Mouse (Mus musculus): ENCODE data around the gene Sult6b2. TPM values are rescaled to one million over a fixed set of nuclear protein-coding genes. Genes with fewer than 3 reads are reported as not detected.

The Sult6b2 gene
- not detected in 2 replicates for total RNA-seq (2014; fragmentation: Nextera tagmentation)
- not detected in 2 replicates for total RNA-seq (2017)

DNA sequence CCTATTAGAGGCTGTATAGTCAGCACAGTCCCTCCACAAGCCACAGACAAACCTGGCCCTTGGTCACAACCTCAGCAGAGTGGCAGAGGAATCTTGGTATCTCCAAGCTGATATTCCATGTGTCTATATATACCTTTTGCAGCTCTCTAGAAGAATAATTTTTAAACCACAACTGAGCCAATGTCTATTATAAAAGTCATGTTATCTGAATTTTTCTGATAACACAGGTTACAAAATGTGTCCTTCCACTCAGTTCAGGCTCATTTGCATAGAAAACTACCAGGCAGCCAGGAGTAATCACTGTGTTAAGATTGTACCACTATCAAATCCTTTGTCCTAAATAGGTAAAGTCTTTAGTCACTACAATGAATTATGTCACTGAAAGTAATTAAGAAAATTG is at the start of gene Sult6b2:
Sult6b2 (minus strand) TSS at position 101 of the 400 bp plus-strand sequence.
- no peak for ATAC-seq (replicated peaks; ENCODE audit: poor library complexity, severe bottlenecking)

DNA sequence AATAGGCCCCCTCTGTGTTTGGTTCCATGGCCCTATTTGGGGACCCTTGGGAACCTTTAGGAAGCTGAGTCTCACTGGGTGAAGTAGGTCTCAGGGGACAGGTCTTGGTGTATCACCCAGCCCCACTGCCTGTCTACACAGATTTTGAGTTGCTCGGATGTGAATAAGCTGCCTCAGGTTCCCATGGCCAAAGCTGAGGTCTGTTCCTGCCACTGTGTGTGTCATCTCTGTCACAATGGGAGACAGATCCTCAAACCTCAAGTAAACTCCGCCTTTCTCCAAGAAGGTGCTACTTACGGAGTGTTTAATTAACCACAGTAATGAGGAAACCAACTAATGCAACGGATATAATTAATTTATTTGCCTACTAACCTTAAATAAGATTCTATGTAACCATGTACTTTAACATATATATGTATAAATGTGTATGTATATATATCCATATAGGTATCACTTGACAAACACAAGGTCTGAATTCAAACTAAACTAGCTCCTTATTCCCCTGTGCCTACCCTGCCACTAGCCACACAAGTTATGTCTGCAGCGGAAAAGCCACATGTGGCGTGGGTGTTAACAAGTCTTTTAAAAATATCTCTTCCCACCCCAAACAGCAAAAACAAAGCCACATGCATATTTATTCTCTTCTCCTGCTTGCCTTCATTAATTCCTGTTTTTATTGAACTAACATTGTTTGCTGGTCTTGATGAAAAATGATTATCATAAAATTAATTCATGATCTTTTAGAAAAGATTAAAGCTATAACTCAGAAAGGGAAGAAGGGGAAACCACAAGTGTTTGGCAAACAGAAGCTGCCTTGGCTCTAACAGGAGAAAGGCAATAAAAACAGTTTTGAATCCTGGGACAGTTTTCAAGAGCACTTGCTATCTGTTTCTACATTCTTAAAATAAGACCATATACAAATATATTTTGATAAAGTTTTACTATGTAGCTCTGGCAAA is 48.4 kb upstream of the Sult6b2 start:
- ATAC-seq (replicated peaks; ENCODE audit: poor library complexity, severe bottlenecking), result peak; percentile 77

DNA sequence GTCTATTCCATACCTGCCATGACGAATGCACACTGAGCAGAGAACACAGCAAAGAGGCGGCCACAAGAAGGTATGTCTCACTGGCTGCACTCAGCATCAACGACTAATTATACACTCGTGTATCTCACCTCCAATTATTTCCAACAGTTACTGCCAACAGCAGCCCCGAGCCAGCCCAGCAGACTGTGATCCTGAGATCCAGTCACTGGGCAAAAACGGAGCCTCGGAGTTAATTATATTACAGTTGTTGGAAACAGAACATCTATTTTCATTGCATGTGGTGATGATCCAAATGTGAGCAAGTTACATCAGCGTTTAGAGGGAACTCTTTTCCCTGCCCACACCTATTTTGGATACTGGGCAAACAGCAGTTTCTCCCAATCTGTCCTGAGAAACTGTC is 46.1 kb upstream of the Sult6b2 start:
- no peak for ATAC-seq (replicated peaks; ENCODE audit: poor library complexity, severe bottlenecking)

DNA sequence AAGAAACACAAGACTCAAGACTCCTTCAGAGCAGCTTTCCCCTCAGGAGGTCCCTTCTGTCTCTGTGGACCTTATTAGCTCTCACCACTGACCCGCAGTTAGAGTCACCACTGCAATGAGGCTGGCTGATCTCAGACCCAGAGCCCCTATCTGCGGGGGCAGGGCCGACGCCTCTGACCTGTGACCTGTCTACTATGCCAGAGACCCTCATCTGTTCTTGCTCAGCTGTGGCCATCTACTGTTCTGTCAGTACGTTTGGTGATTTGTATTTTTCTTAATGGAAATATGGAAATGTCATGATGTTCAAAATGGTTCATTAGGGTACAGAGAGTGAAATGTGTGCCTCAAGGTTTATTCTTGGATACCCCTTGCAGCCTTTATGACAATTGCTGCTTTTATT is 45.0 kb upstream of the Sult6b2 start:
- ATAC-seq (replicated peaks; ENCODE audit: poor library complexity, severe bottlenecking), result no peak

DNA sequence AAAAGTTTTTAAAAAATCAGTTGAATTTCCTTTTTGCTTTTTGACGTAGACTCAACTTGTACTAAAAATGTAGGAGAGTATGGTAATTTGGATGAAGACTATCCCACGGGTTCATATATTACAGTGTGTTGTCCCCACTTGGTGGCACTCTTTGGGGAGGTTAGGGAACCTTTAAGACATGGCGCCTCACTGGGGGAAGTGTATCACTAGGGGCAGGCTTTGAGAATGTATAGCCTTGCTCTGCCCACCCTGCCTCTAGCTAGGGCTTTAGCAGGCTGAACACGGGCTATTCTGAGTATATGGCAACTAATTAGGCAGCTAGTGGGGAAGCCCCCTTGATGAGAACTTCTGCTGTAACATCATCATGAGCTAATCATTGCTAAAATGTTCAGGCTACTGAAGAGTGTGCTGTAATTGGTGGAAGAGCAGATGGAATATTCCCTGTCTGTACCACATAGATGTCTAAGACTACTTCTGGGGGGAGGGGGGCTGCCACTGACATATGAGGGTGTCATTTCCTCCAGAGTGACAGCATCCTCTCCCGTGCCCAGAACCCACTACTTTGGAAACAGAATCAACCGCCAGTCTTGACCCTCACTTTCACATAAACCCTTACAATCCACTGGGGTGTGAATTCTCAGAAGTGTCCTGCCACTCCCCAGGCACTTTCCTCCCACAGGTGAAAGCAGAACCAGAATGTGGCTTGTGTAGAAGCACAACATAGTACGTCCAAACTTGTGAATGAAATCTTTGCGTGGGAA is 43.8 kb upstream of the Sult6b2 start:
- 0 out of 2 replicates have a peak, but pooled peaks have one; percentile 21 for ATAC-seq (replicated peaks; ENCODE audit: poor library complexity, severe bottlenecking)

DNA sequence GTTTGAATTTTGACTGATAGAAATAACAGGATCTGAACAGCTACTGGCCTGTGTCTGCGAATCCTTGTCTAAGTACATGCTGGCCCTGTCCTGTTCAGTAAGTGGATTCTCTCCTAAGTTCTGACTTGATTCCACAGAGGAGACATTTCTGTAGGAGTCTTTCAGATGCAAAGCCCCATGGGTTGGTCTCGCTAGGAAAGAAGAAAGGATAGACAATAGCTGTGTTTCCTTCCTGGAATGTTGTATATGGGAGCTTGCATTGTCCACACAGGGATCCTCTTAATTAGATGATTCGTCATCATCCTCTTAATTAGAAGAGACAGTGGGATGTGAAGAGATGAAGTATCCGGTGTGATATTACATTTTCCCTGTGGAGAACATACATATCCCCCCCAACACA is 42.6 kb upstream of the Sult6b2 start:
- ATAC-seq (replicated peaks; ENCODE audit: poor library complexity, severe bottlenecking), result no peak

DNA sequence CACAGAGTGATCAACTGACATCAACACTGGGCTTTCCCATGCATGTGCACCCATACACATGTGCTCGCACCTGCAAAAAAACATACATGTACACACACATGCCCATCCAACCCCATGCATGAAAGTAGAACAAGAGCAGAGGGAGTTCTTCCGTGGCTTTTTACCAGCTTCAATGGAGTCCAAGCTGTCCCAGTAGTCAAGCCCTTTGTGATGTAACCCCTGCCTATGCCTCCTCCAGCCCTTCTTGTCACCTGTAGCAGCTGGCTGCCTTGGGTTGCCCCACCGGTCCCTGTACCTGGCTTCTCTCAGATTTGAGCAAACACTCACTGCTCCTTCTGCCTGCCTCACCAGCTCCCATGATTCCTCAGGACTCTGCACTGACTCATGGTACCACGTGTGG is 40.8 kb upstream of the Sult6b2 start:
- no peak for ATAC-seq (replicated peaks; ENCODE audit: poor library complexity, severe bottlenecking)

DNA sequence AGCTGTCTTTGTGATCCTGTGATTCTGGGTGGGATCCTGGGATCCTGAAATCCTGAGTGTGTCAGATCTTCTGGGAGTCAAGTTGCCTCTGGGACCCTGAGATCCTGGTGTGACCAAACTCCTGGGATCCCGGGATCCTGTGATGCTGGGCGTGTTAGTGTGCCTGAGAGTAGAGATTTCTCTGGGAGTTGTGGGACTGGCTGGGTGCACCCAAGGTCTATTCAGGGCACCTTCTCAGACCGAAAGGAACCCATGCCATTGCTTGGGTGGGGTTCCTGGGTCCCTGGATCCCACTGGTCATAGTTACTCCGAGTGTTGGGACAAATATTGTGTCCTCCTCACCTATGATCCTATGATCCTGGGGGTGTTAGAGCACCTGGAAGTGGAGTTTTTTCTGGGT is 39.8 kb upstream of the Sult6b2 start:
- no peak for ATAC-seq (replicated peaks; ENCODE audit: poor library complexity, severe bottlenecking)

DNA sequence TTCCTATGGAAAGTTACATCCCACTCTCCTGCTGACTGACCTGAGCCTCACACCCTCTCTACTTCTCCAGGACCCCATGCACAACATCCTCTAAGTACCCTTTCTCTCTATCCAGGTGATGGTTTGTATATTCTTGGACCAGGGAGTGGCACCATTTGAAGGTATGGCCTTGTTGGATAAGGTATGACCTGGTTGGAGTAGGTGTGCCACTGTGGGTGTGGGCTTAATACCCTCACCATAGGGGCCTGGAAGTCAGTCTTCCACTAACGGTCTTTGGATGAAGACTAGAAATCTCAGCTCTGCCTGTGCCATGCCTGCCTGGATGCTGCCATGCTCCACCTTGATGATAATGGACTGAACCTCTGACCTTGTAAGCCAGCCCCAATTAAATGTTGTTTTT is 34.2 kb upstream of the Sult6b2 start:
- no peak for ATAC-seq (replicated peaks; ENCODE audit: poor library complexity, severe bottlenecking)

DNA sequence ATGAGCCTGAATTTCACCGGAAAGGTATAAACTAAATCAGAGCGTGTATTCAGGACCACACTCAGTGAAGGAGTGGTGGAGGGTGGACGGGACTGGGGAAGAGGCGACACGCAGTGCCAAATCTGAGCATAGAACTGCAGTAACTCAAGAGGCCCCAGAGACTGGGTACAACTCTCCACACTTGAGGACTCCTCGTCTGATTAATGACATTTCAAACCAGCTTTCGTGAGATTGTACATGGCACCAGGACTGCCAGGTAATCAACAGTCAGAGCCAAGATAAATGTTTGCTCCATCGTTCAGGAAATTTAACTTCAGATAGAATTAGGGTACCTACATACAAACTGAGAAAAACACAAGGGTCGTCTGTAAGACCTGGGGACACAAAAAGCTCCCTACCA is 33.0 kb upstream of the Sult6b2 start:
- no peak for ATAC-seq (replicated peaks; ENCODE audit: poor library complexity, severe bottlenecking)

DNA sequence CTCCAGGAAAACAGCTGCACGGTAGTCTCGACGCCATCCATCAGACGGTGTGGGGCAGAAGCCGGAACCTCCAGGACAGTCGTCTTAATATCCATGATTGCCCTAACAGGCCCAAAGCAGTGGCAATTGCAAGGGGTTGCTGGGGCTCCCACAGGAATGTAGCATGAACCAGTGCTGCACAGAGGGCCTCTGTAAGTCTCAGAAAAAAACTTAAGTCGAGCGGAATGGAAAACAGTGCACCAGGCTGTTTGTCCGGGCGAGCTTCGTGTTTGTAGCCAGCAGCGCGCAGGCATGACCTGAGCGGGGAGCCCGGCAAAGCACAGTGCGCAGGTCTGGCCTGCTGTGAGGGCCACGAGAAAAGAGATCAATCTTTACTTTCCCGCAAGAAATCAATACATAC is 31.4 kb upstream of the Sult6b2 start:
- ATAC-seq (replicated peaks; ENCODE audit: poor library complexity, severe bottlenecking), result no peak

DNA sequence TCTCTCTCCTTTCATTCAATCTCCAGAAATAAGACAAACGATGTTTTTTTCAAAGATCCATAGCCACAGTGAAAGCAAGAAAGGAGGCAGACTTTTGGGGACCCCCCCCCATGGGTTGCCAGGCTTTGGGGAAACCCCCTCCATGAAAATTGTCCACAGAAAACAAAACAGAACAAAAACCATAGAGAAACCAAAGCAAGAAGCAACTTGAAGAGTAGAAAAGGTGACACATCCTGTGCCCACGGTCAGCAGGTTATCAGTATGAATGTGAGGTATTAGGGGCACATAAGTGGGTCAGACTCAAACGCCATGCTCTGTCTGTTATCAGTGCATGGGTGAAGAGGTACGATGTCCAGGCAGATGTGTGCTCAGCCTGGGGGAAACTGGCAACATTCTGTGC is 30.6 kb upstream of the Sult6b2 start:
- ATAC-seq (replicated peaks; ENCODE audit: poor library complexity, severe bottlenecking), result no peak

DNA sequence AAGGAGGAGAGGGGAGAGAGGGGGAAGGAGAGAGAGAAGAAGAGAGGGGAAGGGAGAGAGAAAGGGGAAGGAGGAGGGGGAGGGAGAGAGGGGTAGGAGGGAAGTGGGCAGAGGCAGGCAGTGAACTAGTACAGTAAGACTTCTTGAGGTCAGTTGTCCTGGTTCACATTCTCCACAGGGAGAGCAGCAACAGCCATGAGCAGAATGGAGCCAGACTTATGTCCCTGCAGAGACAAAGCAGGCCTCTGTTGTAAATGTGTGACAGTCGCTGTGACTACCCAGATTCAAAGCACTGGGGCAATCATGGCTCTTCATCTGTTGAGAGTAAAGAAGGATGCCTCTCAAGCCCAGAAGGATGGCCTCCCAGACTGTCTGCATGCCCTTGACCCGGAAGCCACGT is 27.4 kb upstream of the Sult6b2 start:
- peak; percentile 71 for ATAC-seq (replicated peaks; ENCODE audit: poor library complexity, severe bottlenecking)

DNA sequence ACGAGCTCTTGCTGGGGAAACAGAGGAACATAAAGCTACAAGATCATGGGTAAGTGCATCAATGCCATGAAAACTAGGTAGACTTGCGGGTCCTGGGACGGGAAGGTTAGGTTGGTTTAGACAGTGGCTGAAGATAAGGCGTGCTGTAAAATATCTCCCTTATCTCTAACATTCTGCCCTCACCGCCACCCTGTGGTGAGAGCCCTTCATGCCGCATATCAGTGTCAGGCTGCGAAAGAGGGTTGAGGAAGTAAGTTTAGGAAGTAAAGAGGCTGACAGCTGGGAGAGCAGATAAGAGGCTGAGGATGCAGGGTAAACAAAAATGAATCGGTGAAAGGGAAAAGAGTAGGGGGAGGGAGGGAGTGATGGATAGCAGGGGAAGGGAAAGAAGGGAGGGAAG is 26.9 kb upstream of the Sult6b2 start:
- ATAC-seq (replicated peaks; ENCODE audit: poor library complexity, severe bottlenecking), result peak; percentile 96

DNA sequence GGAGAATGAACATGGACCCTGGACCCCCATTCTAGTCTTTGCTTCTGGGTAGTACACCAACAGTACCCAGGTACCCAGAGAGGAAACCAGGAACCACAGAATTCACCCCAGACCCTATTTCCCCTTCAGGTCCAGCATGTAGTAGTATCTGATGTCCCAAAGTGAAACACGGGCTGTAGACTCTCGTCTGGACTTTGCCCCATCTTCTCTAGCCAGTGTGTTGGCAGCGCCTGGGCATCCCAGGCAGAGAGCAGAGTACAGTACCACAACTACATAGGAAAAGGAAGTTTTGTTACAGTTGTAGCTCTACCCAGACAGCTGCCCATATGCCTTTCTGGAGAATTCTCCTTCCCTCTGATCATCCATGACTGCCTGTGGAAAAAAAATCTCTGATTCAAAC is 25.9 kb upstream of the Sult6b2 start:
- no peak for ATAC-seq (replicated peaks; ENCODE audit: poor library complexity, severe bottlenecking)

DNA sequence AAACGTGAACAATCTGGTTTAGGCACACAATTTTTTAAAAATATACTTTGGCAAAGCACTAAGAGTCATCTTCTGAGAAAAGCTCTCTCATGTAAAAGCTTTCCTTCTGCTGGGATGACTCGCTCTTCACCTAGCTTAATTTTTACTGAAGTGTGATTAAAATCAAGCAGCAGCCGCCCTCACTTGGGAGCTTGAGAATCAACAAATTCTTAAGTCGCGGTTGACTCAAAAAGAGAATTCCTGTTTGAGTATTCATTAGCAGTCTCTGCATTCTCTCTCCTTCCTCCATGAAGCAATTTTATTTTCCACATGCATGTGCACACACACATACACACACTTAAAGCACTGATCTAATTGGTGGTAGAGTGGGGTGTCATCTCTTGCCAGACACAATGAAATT is 21.1 kb upstream of the Sult6b2 start:
- no peak for ATAC-seq (replicated peaks; ENCODE audit: poor library complexity, severe bottlenecking)

DNA sequence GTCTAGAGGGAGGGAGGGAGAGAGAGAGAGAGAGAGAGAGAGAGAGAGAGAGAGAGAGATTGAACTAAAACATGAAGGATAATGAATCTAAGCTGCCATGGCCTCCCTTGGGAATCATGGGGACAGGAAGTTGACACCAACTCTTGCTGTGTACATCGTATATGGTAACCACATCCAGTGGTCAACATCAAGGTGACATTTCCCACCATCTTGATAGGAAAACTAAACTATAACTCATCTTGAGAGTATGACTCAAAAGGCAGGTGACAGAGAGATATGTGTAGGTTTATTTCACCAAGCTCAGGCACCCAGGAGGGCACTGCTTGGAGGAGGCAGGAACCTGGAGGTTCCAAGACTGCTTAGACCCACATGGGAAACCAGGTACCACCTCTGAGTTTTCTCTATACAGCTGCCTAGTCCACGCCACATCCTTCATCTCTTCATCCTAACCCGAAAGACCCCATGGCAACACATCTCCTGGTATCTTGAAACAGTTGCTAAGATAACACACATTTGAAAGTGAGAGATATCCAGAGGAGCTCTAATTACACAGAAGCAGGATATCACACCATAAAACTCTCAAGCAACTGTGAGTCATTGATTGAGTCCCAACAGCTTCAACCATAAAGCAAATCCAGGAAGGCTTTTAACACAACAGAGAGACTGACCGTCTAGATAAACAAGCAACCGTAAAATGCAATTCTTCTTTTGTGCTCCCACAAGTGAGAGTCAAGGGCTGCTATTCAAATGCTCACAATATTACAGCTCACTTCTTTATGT is 18.9 kb upstream of the Sult6b2 start:
- no peak for ATAC-seq (replicated peaks; ENCODE audit: poor library complexity, severe bottlenecking)

DNA sequence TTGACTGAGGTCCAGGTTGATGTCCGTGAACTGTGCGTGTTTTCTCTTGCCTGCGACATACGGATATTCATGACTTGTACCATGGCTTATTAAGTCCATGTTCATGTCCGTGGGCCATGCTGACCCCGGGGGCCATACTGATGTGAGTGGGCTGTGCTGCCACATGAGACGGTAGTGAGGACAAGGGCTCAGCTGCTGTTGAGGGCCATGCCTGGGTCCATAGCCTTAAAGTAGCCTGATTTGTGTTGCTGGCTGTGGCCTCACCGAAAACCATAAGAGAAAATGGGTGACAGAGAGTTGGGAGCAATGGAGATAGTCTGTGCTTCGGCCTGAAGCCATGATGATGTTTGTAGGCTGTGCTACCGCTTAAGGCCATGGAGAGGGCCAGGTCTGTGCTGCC is 14.0 kb upstream of the Sult6b2 start:
- ATAC-seq (replicated peaks; ENCODE audit: poor library complexity, severe bottlenecking), result no peak

DNA sequence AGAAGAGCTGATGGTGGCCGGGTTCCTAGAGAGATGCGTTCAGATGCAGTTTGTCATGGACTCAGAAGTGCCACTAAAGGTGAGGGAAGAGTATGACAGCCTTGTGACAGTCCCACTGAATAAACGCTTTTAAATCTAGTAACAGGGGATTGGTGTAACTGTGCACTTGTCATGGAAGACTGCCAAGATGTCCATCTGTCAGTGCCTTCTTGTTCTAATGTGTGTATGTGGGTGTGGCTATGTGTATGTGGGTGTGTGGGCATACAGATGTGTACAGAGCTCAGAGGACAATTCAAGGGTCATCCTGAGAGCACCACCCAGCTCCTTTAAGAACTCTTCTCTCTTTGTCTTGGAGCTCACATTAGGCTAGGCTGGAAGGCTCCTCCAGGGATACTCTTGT is 11.2 kb upstream of the Sult6b2 start:
- no peak for ATAC-seq (replicated peaks; ENCODE audit: poor library complexity, severe bottlenecking)

DNA sequence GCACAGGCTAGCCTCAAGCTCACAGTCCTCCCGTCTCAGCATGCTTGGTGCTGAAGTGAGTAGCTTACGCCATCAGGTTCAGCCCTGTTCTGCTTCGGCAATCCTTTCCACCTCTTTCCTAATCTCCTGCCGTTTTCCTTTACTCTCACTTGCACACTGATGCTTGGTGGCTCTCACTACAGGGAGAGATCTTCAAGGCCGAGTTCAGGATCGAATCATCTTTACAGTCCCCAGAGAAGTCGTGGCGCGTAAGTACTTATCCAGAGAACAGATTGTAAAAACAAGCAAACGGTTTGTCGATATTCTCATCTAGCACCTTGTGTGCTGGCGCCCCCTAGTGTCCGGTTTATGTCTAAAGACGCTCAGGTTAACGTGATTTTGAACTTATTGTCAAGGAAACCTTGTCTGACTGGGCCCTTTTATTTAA is 10.2 kb upstream of the Sult6b2 start:
- ATAC-seq (replicated peaks; ENCODE audit: poor library complexity, severe bottlenecking), result peak; percentile 84

DNA sequence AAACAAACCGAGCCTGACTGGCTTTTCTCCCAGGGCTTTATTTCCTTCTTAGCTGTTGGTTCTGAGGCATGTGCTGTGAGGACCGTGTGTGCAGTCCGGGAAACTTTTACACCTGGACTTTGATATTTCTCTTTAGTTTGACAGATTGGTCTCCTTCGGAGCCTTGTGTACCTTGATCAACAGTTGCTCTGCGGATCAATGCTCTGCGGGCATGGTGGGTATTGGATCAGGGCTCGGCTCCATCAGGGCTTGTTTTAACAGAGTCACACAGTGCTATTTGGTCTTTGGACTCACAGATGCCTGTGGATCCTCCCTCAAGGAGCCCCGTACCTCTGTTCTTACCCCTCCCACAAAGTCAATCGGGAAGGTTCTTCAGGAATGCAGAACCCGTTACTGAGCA is 9.7 kb upstream of the Sult6b2 start:
- ATAC-seq (replicated peaks; ENCODE audit: poor library complexity, severe bottlenecking), result no peak

Data from granulocyte monocyte progenitor cell, adult 5-6 weeks (primary cell).